Mouse (Mus musculus): ENCODE results near the gene Rerg. TPM values are rescaled to one million over a fixed set of nuclear protein-coding genes. Genes with fewer than 3 reads are reported as not detected.
A peak's percentile ranks its signal among the peaks of the same experiment; 100 is the strongest.

Gene Rerg
- polyA plus RNA-seq, 1 experiment from 2014 or later: 5.1 TPM

GRCm38 (mm10) chr6:137131794-137132193 is 38.5 kb downstream of the Rerg start:
- Histone ChIP-seq H3K9ac (replicated peaks) (no peak overlapping the region), H3K27me3 (no peaks in the 10 kb centered on the region), H3K4me1 (replicated peaks) (peaks cover 14% of the 10 kb centered on the region), H3K36me3 (no peaks in the 10 kb centered on the region), H3K27ac (no peak overlapping the region), H3K9me3 (no peaks in the 10 kb centered on the region), H3K4me2 (no peak overlapping the region), H3K4me3 (replicated peaks) (no peak overlapping the region)
- no peak for ATAC-seq (ENCODE audit: insufficient number of reproducible peaks, insufficient read depth, low FRiP score, low TSS enrichment, low read depth)
- WGBS: 90% methylated on average over 1 of the region's 1 CpGs

GRCm38 (mm10) chr6:137131349-137131748 is 38.9 kb downstream of the Rerg start:
- WGBS: 16% methylated on average over 6 of the region's 6 CpGs
- peaks cover 18% of the 10 kb centered on the region for H3K4me1 ChIP-seq (replicated peaks)
- H3K9ac ChIP-seq (replicated peaks): no peak overlapping the region
- H3K4me3 ChIP-seq (replicated peaks): no peak overlapping the region
- H3K9me3 ChIP-seq: no peaks in the 10 kb centered on the region
- no peak for ATAC-seq (ENCODE audit: insufficient number of reproducible peaks, insufficient read depth, low FRiP score, low TSS enrichment, low read depth)
- no peaks in the 10 kb centered on the region for H3K27me3 ChIP-seq
- no peak overlapping the region for H3K27ac ChIP-seq
- no peak overlapping the region for H3K4me2 ChIP-seq
- H3K36me3 ChIP-seq: no peaks in the 10 kb centered on the region

GRCm38 (mm10) chr6:137126861-137127260 is 43.4 kb downstream of the Rerg start:
- H3K27me3 ChIP-seq: no peaks in the 10 kb centered on the region
- 51% methylated on average over 5 of the region's 5 CpGs for WGBS

DNA sequence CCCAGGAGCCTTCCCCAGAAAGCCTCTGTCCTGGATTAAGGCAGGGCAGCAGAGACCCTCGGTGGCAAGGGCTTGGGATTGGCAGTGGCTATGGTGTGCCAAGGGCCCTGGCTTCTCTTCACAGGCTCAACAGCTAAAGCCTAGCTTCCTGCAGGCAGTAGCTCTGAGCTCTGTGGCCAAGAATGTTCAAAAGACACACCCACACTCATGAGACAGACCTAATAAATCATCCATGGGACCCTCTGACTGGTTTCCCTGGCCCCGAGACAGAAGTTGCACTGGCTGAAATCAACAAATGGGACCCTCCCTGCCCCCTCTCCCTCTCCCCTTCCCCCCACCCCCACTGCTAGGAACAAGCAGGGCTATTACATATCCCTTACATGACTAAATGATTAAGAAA is 44.1 kb downstream of the Rerg start:
- H3K4me2 ChIP-seq: no peak overlapping the region
- no peak overlapping the region for H3K4me3 ChIP-seq (replicated peaks)
- 0 out of 2 replicates have a peak overlapping the region, but pooled peaks have one; percentile 50 for H3K27ac ChIP-seq
- H3K36me3 ChIP-seq: no peaks in the 10 kb centered on the region
- peaks cover 13% of the 10 kb centered on the region for H3K4me1 ChIP-seq (replicated peaks)
- no peaks in the 10 kb centered on the region for H3K27me3 ChIP-seq
- H3K9ac ChIP-seq (replicated peaks): no peak overlapping the region
- H3K9me3 ChIP-seq: no peaks in the 10 kb centered on the region
- ATAC-seq (ENCODE audit: insufficient number of reproducible peaks, insufficient read depth, low FRiP score, low TSS enrichment, low read depth): no peak
- 16% methylated on average over 2 of the region's 2 CpGs for WGBS

More at GRCm38 (mm10) chr6:137126861-137127260, 43.4 kb downstream of the Rerg start:
- H3K4me3 ChIP-seq (replicated peaks): no peak overlapping the region
- H3K9ac ChIP-seq (replicated peaks): no peak overlapping the region
- peak overlapping the region; percentile 50; the same call in 1 of the 2 replicates for H3K27ac ChIP-seq
- H3K36me3 ChIP-seq: no peaks in the 10 kb centered on the region
- no peaks in the 10 kb centered on the region for H3K9me3 ChIP-seq
- ATAC-seq (ENCODE audit: insufficient number of reproducible peaks, insufficient read depth, low FRiP score, low TSS enrichment, low read depth): no peak
- no peak overlapping the region for H3K4me2 ChIP-seq
- H3K4me1 ChIP-seq (replicated peaks): peaks cover 16% of the 10 kb centered on the region

GRCm38 (mm10) chr6:137125433-137125832 is 44.9 kb downstream of the Rerg start:
- WGBS: 69% methylated on average over 9 of the region's 9 CpGs
- Histone ChIP-seq H3K4me2 (no peak overlapping the region), H3K4me1 (replicated peaks) (peaks cover 10% of the 10 kb centered on the region), H3K9ac (replicated peaks) (no peak overlapping the region), H3K4me3 (replicated peaks) (no peak overlapping the region), H3K27ac (no peak overlapping the region), H3K27me3 (no peaks in the 10 kb centered on the region), H3K36me3 (no peaks in the 10 kb centered on the region), H3K9me3 (peaks cover under 1% of the 10 kb centered on the region; the same call in 1 of the 2 replicates)
- no peak for ATAC-seq (ENCODE audit: insufficient number of reproducible peaks, insufficient read depth, low FRiP score, low TSS enrichment, low read depth)

DNA sequence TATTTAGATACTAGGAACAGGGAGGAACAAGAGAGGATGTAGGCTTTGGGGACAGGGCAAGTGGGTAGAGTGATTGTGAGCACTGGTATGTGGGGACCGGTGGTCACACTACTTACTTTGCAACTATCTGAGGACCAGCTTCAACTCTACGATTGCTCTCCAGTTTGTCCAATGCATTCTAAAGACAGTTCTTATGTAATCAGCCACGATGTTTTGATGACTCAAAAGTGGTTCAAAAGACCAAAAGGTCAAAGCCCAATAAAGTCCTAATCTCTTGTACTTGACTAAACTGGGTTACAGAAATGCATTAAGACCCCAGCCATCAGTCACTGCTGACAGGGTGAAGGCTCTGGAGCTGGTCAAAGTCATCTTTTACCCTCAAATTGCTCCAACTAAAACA is 45.3 kb downstream of the Rerg start:
- no peak overlapping the region for H3K4me2 ChIP-seq
- no peak overlapping the region for H3K9ac ChIP-seq (replicated peaks)
- no peak overlapping the region for H3K27ac ChIP-seq
- no peaks in the 10 kb centered on the region for H3K36me3 ChIP-seq
- H3K27me3 ChIP-seq: no peaks in the 10 kb centered on the region
- H3K4me3 ChIP-seq (replicated peaks): no peak overlapping the region
- no peak for ATAC-seq (ENCODE audit: insufficient number of reproducible peaks, insufficient read depth, low FRiP score, low TSS enrichment, low read depth)
- peaks cover 3% of the 10 kb centered on the region; the same call in 1 of the 2 replicates for H3K9me3 ChIP-seq
- peaks cover 10% of the 10 kb centered on the region for H3K4me1 ChIP-seq (replicated peaks)
- 61% methylated on average over 3 of the region's 3 CpGs for WGBS

GRCm38 (mm10) chr6:137116849-137117473 is 53.3 kb downstream of the Rerg start:
- Histone ChIP-seq H3K9ac (replicated peaks) (no peak overlapping the region; the same call in 1 of the 2 replicates), H3K27ac (no peak overlapping the region)
- 89% methylated on average over 1 of the region's 1 CpGs for WGBS

GRCm38 (mm10) chr6:137114859-137115258 is 55.4 kb downstream of the Rerg start:
- H3K27ac ChIP-seq: no peak overlapping the region
- H3K4me2 ChIP-seq: no peak overlapping the region
- WGBS: 86% methylated on average over 7 of the region's 7 CpGs
- H3K27me3 ChIP-seq: no peaks in the 10 kb centered on the region
- H3K36me3 ChIP-seq: no peaks in the 10 kb centered on the region
- H3K4me1 ChIP-seq (replicated peaks): peaks cover 18% of the 10 kb centered on the region
- no peak overlapping the region for H3K4me3 ChIP-seq (replicated peaks)
- ATAC-seq (ENCODE audit: insufficient number of reproducible peaks, insufficient read depth, low FRiP score, low TSS enrichment, low read depth): no peak
- H3K9me3 ChIP-seq: no peaks in the 10 kb centered on the region
- no peak overlapping the region for H3K9ac ChIP-seq (replicated peaks)

More at GRCm38 (mm10) chr6:137116849-137117473, 53.3 kb downstream of the Rerg start:
- Histone ChIP-seq H3K4me3 (replicated peaks) (no peak overlapping the region), H3K9me3 (peaks cover 3% of the 10 kb centered on the region; the same call in 1 of the 2 replicates), H3K4me2 (no peak overlapping the region), H3K4me1 (replicated peaks) (0 out of 2 replicates have a peak, but pooled peaks cover 6% of the 10 kb centered on the region), H3K36me3 (no peaks in the 10 kb centered on the region), H3K27me3 (no peaks in the 10 kb centered on the region)
- ATAC-seq (ENCODE audit: insufficient number of reproducible peaks, insufficient read depth, low FRiP score, low TSS enrichment, low read depth): no peak

DNA sequence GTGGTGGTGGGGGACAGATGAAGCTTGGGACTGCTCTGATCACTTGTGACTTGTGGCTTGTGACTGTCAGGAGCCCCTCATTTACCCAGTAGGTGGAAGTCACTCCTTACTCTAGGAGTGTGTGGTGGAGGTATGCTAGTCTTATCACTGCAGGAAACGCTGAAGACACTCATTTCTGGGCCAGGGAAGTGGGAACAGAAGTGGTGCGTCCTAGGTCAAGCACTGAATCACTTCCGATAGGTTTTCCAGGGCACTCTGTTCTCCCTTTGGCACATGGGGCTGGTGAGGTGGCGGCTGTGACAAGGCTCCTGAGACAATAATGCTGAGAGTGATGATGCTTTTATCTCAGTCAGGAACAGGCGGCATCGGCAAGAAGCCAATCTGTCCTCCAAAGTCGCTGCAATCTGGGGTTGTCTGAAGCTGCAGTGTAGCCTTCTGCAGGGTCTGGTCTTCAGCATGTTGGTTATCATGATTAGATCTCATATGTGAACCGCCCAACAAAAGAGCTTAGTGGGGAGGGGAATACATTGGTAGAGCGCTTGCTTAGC is 59.0 kb downstream of the Rerg start:
- Histone ChIP-seq H3K9me3 (no peaks in the 10 kb centered on the region), H3K4me2 (no peak overlapping the region), H3K27me3 (no peaks in the 10 kb centered on the region), H3K9ac (replicated peaks) (no peak overlapping the region), H3K4me3 (replicated peaks) (no peak overlapping the region), H3K4me1 (replicated peaks) (peaks cover 12% of the 10 kb centered on the region), H3K27ac (no peak overlapping the region; the same call in 1 of the 2 replicates), H3K36me3 (no peaks in the 10 kb centered on the region)
- WGBS: 86% methylated on average over 9 of the region's 9 CpGs
- ATAC-seq (ENCODE audit: insufficient number of reproducible peaks, insufficient read depth, low FRiP score, low TSS enrichment, low read depth): no peak

GRCm38 (mm10) chr6:137110778-137111174 is 59.5 kb downstream of the Rerg start:
- ATAC-seq (ENCODE audit: insufficient number of reproducible peaks, insufficient read depth, low FRiP score, low TSS enrichment, low read depth): no peak
- 78% methylated on average over 6 of the region's 6 CpGs for WGBS
- peak overlapping the region; percentile 50; the same call in 1 of the 2 replicates for H3K27ac ChIP-seq
- H3K36me3 ChIP-seq: no peaks in the 10 kb centered on the region
- H3K9me3 ChIP-seq: no peaks in the 10 kb centered on the region
- H3K9ac ChIP-seq (replicated peaks): no peak overlapping the region
- no peak overlapping the region for H3K4me3 ChIP-seq (replicated peaks)
- H3K27me3 ChIP-seq: no peaks in the 10 kb centered on the region
- H3K4me2 ChIP-seq: no peak overlapping the region
- H3K4me1 ChIP-seq (replicated peaks): peaks cover 12% of the 10 kb centered on the region

DNA sequence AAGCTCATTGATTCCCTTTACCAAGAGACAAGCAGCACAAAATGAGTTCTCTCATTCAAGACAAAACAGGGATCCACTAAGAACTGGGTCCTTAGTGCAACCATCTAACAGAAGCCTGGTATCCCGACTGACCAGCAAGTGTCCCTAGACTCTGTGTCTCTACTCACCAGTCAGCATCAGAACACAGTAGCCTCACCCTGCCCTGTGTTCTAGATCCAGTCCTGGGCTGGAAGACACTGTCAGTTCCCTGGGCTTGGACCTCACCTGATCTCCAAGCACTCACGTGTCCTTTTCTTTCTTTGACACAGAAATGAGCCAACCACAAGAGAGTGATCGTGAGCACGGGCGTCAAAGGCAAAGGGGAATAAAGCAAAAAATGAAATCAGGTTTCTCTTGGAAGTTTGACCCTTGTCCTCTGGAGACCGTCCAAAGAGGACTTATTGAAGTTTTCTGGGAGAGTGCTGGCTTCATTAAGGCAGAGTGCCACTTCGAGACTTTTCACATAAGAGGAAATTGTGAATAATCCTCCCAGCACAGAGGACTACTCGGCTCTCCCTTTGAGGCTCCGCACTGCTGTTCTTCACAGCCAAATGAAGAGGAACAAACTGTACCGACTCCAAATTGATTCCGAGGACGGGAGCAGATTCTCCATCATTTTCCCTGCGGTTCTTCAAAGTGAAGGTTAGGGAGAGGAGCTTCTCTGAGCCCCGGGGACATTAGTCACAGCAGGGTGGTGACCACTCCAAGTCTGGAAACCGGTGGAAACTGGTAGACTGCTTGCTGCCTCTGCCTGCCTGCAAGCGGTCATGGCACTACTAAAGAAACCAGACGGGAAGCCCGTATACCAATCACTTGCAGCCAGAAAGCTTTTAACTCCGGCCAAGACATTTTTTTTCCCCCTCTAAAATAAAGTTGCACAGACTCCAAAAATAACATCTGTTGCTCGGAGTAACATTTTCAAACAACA is 60.2 kb downstream of the Rerg start:
- Histone ChIP-seq H3K4me1 (replicated peaks) (peaks cover 12% of the 10 kb centered on the region), H3K4me3 (replicated peaks) (no peak overlapping the region), H3K27ac (peak overlapping the region; percentile 64; the same call in 1 of the 2 replicates), H3K4me2 (no peak overlapping the region), H3K27me3 (no peaks in the 10 kb centered on the region), H3K9me3 (no peaks in the 10 kb centered on the region), H3K36me3 (no peaks in the 10 kb centered on the region), H3K9ac (replicated peaks) (no peak overlapping the region)
- 68% methylated on average over 20 of the region's 20 CpGs for WGBS
- no peak for ATAC-seq (ENCODE audit: insufficient number of reproducible peaks, insufficient read depth, low FRiP score, low TSS enrichment, low read depth)
